Mouse (Mus musculus) midbrain, embryonic 15.5 days (tissue): ENCODE measurements around the gene Smim14. TPM values are rescaled to one million over a fixed set of nuclear protein-coding genes. Genes with fewer than 3 reads are reported as not detected.

Experiments
- ATAC-seq: fragments of 200-750 bp; cut with Nextera tagmentation; replicated peaks from 2 replicates; pipeline ENCODE4 v1.8.0; 2017; ENCODE audit warnings: moderate TSS enrichment
- H3K27ac ChIP-seq: fragments of 300-500 bp; sonication (generic); 2 replicates; pipeline ENCODE4 v1.5.1; 2015; ENCODE audit warnings: mild to moderate bottlenecking, inconsistent platforms
- H3K27me3 ChIP-seq: fragments of 300-500 bp; sonication (generic); replicated peaks from 2 replicates; pipeline ENCODE4 v1.6.1; 2015; ENCODE audit warnings: inconsistent platforms
- H3K36me3 ChIP-seq: fragments of 300-500 bp; sonication (generic); replicated peaks from 2 replicates; pipeline ENCODE4 v1.6.1; 2015; ENCODE audit warnings: inconsistent platforms
- H3K4me1 ChIP-seq: fragments of 300-500 bp; sonication (generic); 2 replicates; pipeline ENCODE4 v1.6.1; 2015; ENCODE audit warnings: inconsistent platforms
- H3K4me2 ChIP-seq: fragments of 300-500 bp; sonication (generic); 2 replicates; pipeline ENCODE4 v1.6.1; 2015; ENCODE audit warnings: inconsistent platforms, mild to moderate bottlenecking, moderate library complexity
- H3K4me3 ChIP-seq: fragments of 300-500 bp; sonication (generic); 2 replicates; pipeline ENCODE4 v1.5.1; 2015; ENCODE audit warnings: mild to moderate bottlenecking, inconsistent platforms
- H3K9ac ChIP-seq: fragments of 300-500 bp; sonication (generic); 2 replicates; pipeline ENCODE4 v1.6.1; 2015; ENCODE audit warnings: mild to moderate bottlenecking, inconsistent platforms
- H3K9me3 ChIP-seq: fragments of 300-500 bp; sonication (generic); 2 replicates; pipeline ENCODE4 v1.6.1; 2016; ENCODE audit warnings: inconsistent platforms
- WGBS: fragments of 180-500 bp; shearing (Covaris S2); methylation state at CpG from one replicate; pipeline ENCODE4 v1.1.7; 2015; ENCODE audit warnings: mixed read lengths; 5-methylcytosine and 5-hydroxymethylcytosine counted together
- polyA plus RNA-seq: library from polyadenylated mRNA; unstranded; fragments of >200 nt; fragmentation: Nextera tagmentation; extraction: Ambion mirVana; gene quantifications from 2 replicates; pipeline ENCODE4 v1.2.1, GENCODE M21; 2015

Gene Smim14
- polyA plus RNA-seq, 1 experiment from 2014 or later: 193 TPM

DNA sequence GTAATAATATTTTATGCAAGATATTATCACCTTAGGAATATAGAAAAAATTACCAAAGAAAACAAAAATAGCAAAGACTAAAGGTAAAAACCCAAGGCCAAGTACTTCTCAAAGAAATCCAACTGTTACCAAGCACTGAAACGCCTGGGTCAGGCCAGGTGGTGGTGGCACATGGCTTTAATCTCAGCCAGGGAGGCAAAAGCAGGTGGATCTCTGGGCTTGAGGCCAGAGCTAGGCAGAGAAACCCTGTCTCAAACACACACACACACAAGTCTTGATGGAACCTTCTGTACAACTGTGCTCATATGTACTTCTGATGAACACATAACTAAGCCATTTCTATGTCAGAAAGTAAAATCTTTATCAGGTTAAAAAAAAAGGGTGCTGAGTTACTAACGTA lies 89.2 kb downstream of the Smim14 start:
- Histone ChIP-seq H3K4me3 (no peak overlapping the region), H3K27me3 (no peaks in the 10 kb centered on the region), H3K36me3 (peaks cover 17% of the 10 kb centered on the region; the same call in 1 of the 2 replicates), H3K4me1 (no peaks in the 10 kb centered on the region), H3K27ac (no peak overlapping the region), H3K4me2 (no peak overlapping the region), H3K9ac (no peak overlapping the region), H3K9me3 (no peaks in the 10 kb centered on the region)
- 85% methylated on average over 2 of the region's 2 CpGs for WGBS
- ATAC-seq: no peak

DNA sequence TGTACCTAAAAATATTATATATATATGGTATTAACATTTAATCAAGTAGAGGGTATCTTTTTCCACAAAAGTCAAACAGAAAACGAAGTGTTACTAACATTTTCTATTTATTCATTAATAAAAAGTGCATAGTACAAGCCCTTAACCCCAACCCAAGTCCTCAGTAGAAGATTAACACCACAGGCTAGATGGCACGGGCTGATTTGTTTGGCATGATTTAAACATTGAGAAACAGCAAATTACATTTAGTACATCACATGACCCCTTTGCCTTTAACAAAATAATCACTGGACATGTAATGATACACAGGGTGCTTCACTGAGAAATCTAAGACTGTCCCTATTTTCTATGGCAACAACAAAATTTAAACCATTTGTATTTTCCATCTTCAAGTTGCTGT lies 90.2 kb downstream of the Smim14 start:
- no peaks in the 10 kb centered on the region for H3K9me3 ChIP-seq
- no peak overlapping the region for H3K9ac ChIP-seq
- H3K36me3 ChIP-seq: peaks cover 17% of the 10 kb centered on the region; the same call in 1 of the 2 replicates
- no peak overlapping the region for H3K4me2 ChIP-seq
- no peaks in the 10 kb centered on the region for H3K27me3 ChIP-seq
- 82% methylated on average over 2 of the region's 2 CpGs for WGBS
- ATAC-seq: no peak
- H3K4me3 ChIP-seq: no peak overlapping the region
- H3K4me1 ChIP-seq: no peaks in the 10 kb centered on the region
- H3K27ac ChIP-seq: no peak overlapping the region

DNA sequence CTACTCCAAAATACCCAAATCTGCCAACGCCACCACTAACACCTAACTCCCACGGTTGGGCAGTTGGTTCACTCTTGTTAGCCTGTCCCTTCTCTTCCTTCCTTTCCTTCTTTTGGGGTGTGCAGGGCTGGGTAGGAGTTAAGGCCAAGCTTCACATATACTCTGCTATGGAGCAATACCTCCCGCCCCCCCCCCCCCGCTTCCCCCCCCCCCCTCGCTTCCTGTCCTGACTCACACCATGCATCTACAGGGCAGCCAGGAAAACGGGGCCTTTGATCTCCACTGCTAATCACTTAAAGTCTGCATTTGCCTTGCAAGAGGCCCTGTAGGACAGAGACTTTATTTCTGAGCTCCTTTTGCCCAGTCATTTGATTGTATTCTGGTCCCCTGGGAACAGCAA lies 92.0 kb downstream of the Smim14 start:
- no peaks in the 10 kb centered on the region for H3K4me1 ChIP-seq
- H3K27me3 ChIP-seq: no peaks in the 10 kb centered on the region
- H3K9ac ChIP-seq: no peak overlapping the region
- no peak overlapping the region for H3K4me2 ChIP-seq
- H3K36me3 ChIP-seq: peaks cover 10% of the 10 kb centered on the region; the same call in 1 of the 2 replicates
- ATAC-seq: no peak
- H3K9me3 ChIP-seq: no peaks in the 10 kb centered on the region
- H3K27ac ChIP-seq: no peak overlapping the region
- no peak overlapping the region for H3K4me3 ChIP-seq
- 69% methylated on average over 3 of the region's 6 CpGs for WGBS

DNA sequence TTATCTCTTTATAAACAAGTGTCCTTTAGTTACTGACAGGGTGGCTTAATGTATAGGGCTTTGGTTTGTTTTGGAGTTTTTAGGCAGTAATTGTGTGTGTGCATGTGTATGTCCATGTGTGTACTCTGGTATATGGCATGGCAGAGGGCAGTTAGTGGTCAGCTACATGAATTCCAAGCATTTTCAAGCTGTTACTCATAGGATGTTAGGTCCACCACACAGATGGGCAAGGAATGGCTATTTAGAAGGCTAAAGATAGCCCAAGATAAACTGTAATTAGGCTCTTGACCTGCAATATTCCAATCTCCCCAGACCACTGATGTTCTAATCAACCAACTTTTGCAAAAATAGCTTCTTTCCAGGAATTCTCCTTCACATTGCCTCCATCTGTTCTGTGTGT lies 98.9 kb downstream of the Smim14 start:
- H3K36me3 ChIP-seq: no peaks in the 10 kb centered on the region
- no peak overlapping the region for H3K4me3 ChIP-seq
- peaks cover 16% of the 10 kb centered on the region for H3K4me1 ChIP-seq
- no peak overlapping the region for H3K9ac ChIP-seq
- ATAC-seq: no peak
- H3K27me3 ChIP-seq: no peaks in the 10 kb centered on the region
- H3K9me3 ChIP-seq: no peaks in the 10 kb centered on the region
- H3K27ac ChIP-seq: no peak overlapping the region
- no peak overlapping the region for H3K4me2 ChIP-seq

DNA sequence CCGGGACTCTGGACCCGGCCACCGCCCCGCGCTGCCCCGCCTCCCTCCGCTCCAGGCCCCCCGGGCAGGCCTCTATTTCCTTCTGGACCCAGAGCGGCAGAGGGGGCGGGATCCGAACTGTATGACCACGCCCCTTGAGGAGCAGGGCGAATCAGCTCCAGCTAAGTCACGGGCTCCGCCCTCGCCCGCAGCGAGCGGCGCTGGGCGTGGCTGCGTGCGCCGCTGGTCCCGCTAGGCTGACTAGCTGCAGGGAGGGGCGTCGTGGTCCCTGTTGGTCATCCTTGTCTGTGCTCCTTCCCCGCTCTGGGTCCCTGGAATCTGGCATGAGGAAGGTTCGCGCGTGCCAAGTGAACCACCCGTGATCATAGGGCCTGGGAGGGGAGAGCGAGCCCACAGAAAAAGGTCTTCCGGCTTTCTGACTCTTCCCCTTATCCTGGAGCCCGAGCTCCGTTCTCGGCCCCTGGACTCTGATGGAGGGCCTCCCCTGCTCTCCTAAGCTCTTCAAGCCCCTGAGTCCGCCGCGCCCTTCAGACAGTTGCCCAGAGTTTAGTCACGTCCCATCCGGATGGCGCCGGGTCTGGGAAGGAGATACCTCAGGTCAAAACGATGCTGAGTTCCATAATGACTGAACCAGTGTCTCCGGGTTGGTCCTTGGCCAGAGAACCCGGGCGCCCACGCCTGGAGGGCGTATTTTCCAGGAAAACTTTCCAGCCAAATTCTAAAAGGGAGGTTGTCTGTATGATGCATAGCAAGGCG lies 101.0 kb downstream of the Smim14 start, which contains the start of gene Ugdh:
Gene Ugdh, minus strand, starts transcription at position 144 of the 756 bp plus-strand sequence.
- H3K4me2 ChIP-seq: peak within 1 kb of the TSS; percentile 83
- H3K4me3 ChIP-seq: peak within 1 kb of the TSS; percentile 97
- no peaks in the 10 kb centered on the region for H3K27me3 ChIP-seq
- peak within 1 kb of the TSS; percentile 93 for H3K9ac ChIP-seq
- H3K36me3 ChIP-seq: no peaks in the 10 kb centered on the region
- no peaks in the 10 kb centered on the region for H3K9me3 ChIP-seq
- peaks cover 16% of the 10 kb centered on the region for H3K4me1 ChIP-seq
- peak; percentile 97 for ATAC-seq
- WGBS: under 1% methylated on average over 51 of the region's 51 CpGs
- H3K27ac ChIP-seq: peak within 1 kb of the TSS; percentile 84

DNA sequence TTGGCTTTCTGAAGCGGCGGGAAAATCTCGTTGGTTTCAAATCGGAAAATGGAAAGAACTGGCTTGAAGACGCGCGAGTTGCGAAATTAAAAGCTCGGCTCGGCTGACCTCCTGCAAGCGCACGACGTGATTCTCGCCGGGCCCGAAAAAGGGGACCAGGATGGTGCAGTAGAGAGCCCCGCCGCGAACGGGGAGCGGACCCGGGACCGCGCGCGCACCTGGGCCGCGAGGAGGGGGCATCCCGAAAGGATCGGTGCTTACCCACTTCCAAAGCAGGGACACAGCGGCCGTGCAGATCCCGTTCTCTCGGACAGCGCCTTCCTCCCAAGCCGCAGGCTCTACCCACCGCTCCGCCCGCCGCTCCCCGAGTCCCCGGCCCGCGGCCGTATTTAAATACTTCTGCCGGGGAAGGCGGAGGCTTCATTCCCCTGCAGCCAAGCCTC lies 101.6 kb downstream of the Smim14 start:
- peak overlapping the region; percentile 93 for H3K9ac ChIP-seq
- peak overlapping the region; percentile 97 for H3K4me3 ChIP-seq
- H3K9me3 ChIP-seq: no peaks in the 10 kb centered on the region
- H3K27me3 ChIP-seq: no peaks in the 10 kb centered on the region
- H3K27ac ChIP-seq: peak overlapping the region; percentile 84
- H3K4me1 ChIP-seq: peaks cover 16% of the 10 kb centered on the region
- peak overlapping the region; percentile 83 for H3K4me2 ChIP-seq
- no peaks in the 10 kb centered on the region for H3K36me3 ChIP-seq
- ATAC-seq: peak; percentile 77
- WGBS: under 1% methylated on average over 46 of the region's 47 CpGs

DNA sequence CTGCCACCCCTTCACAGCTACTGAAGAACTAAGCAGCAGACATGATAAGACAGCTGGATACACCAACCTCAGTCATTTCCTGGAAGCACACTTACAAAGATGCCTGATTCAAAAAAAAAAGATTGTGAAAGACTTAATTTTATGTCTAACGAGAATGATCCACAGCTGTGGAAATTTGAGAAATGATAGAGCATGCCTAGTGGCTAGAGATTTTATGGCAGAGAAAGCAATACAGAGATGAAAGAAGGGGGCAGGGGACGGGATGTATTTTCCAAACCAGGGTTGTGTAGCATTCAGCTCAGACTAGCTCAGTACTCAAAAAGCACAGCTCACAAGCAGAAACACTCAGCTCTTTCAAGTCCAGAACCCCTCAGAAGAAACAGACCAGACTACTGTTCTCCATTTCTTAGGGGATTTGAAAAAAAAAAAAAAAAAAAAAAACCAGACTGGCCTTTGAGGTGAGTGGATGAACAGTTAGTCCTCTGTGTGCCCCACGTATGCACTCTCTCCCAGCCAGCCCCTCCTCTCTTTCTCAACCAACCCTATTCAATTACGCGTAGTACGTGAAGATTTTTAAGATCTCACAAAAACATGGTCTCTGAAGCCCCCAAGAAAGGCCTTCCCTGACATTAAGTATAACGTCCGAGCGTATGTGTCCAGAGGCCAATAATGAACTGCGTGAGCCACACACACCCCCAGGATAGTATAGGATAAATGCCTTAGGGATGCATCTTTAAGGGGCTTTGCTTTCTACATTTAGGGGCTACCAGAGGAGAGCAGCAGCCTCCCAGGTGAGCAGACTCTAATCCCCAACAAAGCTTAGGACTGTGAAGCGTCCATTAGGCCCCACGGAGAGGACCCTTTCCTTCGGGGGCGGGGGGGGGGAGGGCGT lies 102.3 kb downstream of the Smim14 start:
- Histone ChIP-seq H3K36me3 (no peaks in the 10 kb centered on the region), H3K4me3 (peak overlapping the region; percentile 97), H3K27ac (peak overlapping the region; percentile 84), H3K9ac (peak overlapping the region; percentile 93), H3K9me3 (no peaks in the 10 kb centered on the region), H3K4me1 (peaks cover 16% of the 10 kb centered on the region), H3K27me3 (no peaks in the 10 kb centered on the region), H3K4me2 (peak overlapping the region; percentile 83)
- ATAC-seq: peak; percentile 53
- WGBS: 3% methylated on average over 15 of the region's 15 CpGs

DNA sequence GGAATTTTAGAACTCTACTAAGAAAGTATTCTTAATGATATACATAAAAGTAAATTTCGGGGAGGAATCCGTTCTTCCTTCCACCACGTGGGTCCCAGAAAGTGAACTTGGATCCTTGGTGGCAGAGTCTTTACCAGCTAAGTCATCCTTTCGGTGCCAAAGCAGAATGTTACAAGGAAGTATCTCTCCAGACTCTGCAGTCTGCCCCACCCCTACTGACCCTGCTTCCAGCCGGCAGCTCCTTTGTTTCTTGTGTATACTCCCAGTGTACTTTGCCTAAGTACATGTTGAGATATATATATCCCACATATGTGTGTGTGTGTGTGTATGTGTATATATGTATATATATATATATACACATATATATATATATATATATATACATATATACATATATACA lies 107.5 kb downstream of the Smim14 start:
- H3K9me3 ChIP-seq: no peaks in the 10 kb centered on the region
- no peak overlapping the region for H3K27ac ChIP-seq
- no peaks in the 10 kb centered on the region for H3K27me3 ChIP-seq
- peaks cover 18% of the 10 kb centered on the region for H3K4me1 ChIP-seq
- H3K4me2 ChIP-seq: no peak overlapping the region
- H3K4me3 ChIP-seq: no peak overlapping the region
- no peak for ATAC-seq
- H3K9ac ChIP-seq: no peak overlapping the region
- 92% methylated on average over 5 of the region's 5 CpGs for WGBS
- peaks cover 4% of the 10 kb centered on the region; the same call in 1 of the 2 replicates for H3K36me3 ChIP-seq

DNA sequence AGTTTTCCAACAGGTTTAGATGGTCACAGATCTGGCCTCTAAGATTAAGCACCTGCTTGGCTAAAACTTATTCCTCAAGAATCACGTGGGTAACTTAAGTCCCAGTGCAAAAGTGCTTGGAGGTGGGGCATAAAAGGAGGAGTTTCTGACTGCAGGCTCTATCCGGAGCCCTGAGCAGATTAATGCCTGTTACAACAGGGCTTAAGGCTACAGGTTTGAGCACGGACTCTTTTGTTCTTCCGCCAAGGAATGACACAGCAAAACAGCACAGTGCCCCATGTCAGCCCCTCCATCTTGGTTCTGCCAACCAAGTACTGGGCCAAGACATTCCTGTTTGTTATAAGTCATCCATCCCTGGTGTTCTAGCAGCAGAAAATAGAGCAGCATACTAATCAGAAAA lies 108.7 kb downstream of the Smim14 start:
- H3K4me2 ChIP-seq: no peak overlapping the region
- no peak overlapping the region for H3K27ac ChIP-seq
- no peaks in the 10 kb centered on the region for H3K27me3 ChIP-seq
- ATAC-seq: no peak
- no peak overlapping the region for H3K4me3 ChIP-seq
- no peak overlapping the region for H3K9ac ChIP-seq
- peaks cover 7% of the 10 kb centered on the region for H3K4me1 ChIP-seq
- no peaks in the 10 kb centered on the region for H3K9me3 ChIP-seq
- WGBS: 22% methylated on average over 4 of the region's 4 CpGs
- H3K36me3 ChIP-seq: peaks cover 14% of the 10 kb centered on the region; the same call in 1 of the 2 replicates

DNA sequence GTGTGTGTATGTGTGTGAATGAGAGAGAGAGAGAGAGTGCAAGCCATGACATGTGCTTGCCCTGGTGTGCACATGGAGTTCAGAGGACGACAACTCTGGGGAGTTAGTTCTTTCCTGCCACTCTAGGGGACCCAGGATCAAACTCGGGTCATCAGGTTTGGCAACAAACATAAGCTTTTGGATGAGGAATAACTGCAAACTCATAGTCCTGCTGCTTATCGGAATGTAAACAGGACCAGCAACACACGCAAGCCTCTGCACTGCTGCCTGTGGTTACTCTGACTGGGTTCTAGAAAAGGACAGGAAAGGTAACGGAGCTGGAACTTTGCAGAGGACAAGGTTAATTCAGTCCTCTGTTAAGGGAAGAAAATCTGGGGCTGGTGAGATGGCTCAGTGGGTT lies 111.7 kb downstream of the Smim14 start:
- H3K4me3 ChIP-seq: no peak overlapping the region
- H3K9me3 ChIP-seq: no peaks in the 10 kb centered on the region
- H3K4me2 ChIP-seq: no peak overlapping the region
- no peaks in the 10 kb centered on the region for H3K27me3 ChIP-seq
- peaks cover 41% of the 10 kb centered on the region for H3K36me3 ChIP-seq
- WGBS: 92% methylated on average over 5 of the region's 5 CpGs
- no peak for ATAC-seq
- 0 out of 2 replicates have a peak, but pooled peaks cover 4% of the 10 kb centered on the region for H3K4me1 ChIP-seq
- H3K27ac ChIP-seq: no peak overlapping the region
- no peak overlapping the region for H3K9ac ChIP-seq

DNA sequence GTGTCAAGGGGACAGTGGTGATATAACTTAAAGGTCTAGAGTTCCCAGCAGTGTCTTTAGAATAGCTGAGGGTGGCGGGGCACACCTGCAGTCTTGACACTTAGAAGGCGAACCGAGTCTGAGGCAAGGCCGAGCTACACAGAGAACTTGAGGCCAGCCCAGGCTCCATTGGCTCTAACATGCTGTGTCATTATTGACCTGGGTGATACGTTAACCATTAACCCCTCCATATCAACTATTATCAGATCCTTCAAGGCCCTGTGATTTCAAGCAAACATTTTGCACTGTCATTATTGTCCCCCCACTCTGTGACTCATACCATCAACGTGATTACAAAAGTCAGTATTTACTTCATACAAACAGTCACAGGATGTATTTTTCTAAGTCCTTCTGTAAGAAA lies 112.8 kb downstream of the Smim14 start:
- Histone ChIP-seq H3K4me3 (no peak overlapping the region), H3K9ac (no peak overlapping the region), H3K9me3 (no peaks in the 10 kb centered on the region), H3K36me3 (peaks cover 41% of the 10 kb centered on the region), H3K4me2 (no peak overlapping the region), H3K4me1 (0 out of 2 replicates have a peak, but pooled peaks cover 4% of the 10 kb centered on the region), H3K27ac (no peak overlapping the region), H3K27me3 (no peaks in the 10 kb centered on the region)
- 92% methylated on average over 6 of the region's 6 CpGs for WGBS
- ATAC-seq: no peak

DNA sequence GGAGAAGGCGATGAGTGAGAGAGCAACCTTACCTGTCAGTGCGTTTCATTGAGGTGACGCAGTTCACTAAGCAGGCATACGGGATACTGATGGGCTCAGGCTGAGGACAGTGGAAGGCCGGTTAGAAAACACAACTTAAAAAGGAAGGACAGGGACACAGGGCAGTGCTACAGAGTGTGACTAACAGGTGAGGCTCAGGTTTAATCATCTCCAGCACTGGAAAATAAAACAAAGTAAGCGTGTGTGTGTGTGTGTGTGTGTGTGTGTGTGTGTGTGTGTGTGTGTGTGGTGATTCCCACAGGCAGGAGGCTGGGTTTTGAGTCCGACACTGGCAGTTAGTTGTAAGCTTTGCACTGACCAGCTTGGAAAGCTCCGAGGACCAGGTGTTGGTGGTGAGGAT lies 114.2 kb downstream of the Smim14 start:
- whole genome bisulfite sequencing: 94% methylated on average over 8 of the region's 8 CpGs
- Histone ChIP-seq H3K4me3 (no peak overlapping the region), H3K27ac (no peak overlapping the region), H3K36me3 (peaks cover 41% of the 10 kb centered on the region), H3K4me1 (no peaks in the 10 kb centered on the region), H3K9me3 (no peaks in the 10 kb centered on the region), H3K4me2 (no peak overlapping the region), H3K27me3 (no peaks in the 10 kb centered on the region), H3K9ac (no peak overlapping the region)
- no peak for ATAC-seq
